Mouse (Mus musculus) cerebral cortex, adult 2 months (tissue): Measurements from ENCODE around the gene Nmrk1.

Experiments
- WGBS: fragments of 180-500 bp; shearing (Covaris S2); methylation state at CpG from one replicate; pipeline ENCODE4 v1.1.7; 2018; 5-methylcytosine and 5-hydroxymethylcytosine counted together

Nmrk1 gene

GRCm38 (mm10) chr19:18652592-18652991 is 20.8 kb downstream of the Nmrk1 start:
- WGBS: 67% methylated on average over 4 of the region's 4 CpGs

DNA sequence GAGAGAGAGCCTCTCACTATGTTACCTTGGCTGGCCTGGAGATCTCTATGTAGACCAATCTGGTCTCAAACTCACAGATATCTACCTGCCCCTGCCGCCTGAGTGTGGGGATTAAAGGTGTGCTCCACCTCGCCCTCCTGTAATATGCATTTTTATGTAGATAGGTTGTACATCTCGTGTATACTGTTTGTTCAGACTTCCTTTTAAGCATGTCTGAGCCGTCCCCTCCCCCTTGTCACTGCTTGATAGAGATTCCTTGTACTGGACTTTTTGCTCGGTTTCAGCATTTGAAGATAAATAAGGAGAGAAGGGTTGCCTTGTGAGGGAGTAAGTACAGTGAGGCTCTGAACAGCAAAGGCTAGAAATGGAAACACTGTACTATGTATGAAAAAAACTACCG is 21.3 kb downstream of the Nmrk1 start:
- WGBS: 78% methylated on average over 6 of the region's 6 CpGs

DNA sequence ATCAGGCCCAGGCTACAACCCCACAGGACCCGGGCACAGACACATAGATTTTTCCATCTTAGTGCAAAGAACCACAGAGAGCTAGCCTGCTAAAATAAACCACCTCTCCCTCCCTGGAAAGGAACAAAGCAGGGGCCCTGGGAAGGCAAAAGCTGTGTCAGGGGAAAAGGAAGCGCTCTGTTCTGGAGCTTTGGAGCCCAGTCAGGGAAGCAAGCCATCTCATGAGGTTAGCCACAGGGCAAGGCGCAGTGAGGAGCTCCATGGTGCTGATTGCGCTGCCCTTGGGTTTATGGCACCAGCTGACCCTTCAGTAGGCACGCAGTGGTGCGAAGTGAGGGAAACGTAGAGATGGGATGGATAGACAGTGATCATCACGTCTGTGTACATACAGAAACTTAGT is 22.6 kb downstream of the Nmrk1 start:
- WGBS: 90% methylated on average over 8 of the region's 8 CpGs

DNA sequence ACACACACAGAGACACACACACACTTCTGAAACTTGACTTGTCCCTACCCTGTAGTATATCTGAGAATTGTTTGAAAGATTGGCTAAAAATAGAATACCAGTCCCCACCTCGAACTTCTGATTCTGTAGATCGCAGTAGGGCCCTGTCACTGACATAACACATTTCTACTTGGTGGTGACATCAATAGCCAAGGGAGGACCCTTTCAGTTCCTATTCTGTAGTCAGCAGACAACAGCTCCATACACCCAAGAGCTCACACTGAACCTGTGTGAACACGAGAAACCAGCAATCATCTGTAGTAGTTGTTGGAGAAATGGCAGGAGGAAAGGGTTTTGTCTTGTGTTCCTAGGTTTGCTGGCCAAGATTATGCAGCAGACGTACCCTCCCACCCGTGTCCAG is 23.2 kb downstream of the Nmrk1 start:
- WGBS: 79% methylated on average over 5 of the region's 5 CpGs

DNA sequence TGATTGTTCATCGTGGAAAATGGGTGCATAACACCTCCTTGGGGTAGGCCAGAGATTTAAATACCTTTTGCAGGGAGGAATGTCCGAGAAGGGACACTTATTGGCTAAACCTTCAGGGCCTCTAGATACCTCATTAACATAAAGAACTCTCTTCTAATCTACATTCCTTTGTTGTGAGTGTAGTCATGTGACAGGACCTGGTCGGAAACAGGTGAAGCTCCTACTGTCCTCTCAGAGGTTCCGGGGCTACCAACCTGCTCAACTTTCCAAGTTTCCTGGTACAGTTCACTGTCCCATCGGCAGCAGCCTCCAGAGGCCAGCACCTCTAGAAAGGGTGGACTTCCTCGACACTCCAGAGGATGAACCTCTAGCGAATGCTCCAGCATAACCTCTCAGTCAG is 24.2 kb downstream of the Nmrk1 start:
- 90% methylated on average over 7 of the region's 7 CpGs for WGBS

- 83% methylated on average over 4 of the region's 4 CpGs for WGBS
Observed at GRCm38 (mm10) chr19:18658473-18658872, 26.7 kb downstream of the Nmrk1 start.

- no CpG with 5 or more reads among the region's 1 CpGs for WGBS
Observed at GRCm38 (mm10) chr19:18659349-18659748, 27.6 kb downstream of the Nmrk1 start.

DNA sequence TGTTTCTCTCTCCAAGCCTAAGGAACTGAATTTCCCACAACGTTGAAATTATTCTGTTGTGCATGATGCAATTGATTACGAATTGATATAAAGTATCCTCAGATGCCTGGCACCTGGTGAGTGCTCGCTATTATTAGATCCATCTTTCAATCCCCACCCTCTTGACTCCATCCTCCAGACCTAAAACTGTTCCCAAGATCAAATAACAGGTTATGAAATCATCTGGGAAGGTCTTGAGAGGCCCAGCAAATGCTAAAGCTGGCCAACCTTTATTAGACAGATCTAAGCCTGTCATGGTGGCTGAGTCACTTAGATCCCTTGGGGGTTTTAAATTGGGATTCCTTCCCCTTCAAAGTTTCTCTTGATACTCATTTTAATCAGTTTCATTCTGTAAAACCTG is 28.7 kb downstream of the Nmrk1 start:
- 87% methylated on average over 3 of the region's 3 CpGs for WGBS

DNA sequence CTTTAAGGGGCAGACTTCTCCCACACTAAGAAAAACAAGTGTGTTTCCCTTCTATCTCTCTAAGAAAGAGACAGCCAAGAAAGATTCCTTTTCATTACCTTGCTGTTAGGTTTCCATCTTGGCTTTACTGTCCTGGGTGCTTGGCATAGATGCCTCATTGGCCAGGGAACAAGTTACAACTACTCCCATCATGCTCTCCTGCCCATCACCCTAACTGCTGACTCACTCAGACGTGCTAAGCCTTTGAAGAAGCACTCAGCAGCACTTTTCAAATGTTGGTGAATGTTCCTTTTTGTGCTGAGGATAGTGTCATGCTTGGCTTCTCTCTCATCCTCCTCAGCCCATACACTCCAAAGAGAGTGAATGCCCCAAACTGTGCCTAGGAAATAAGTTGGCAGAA is 29.9 kb downstream of the Nmrk1 start:
- 24% methylated on average over 1 of the region's 1 CpGs for whole genome bisulfite sequencing

GRCm38 (mm10) chr19:18663904-18664303 is 32.2 kb downstream of the Nmrk1 start:
- 75% methylated on average over 2 of the region's 2 CpGs for WGBS

GRCm38 (mm10) chr19:18666966-18667365 is 35.2 kb downstream of the Nmrk1 start:
- 91% methylated on average over 7 of the region's 7 CpGs for WGBS

DNA sequence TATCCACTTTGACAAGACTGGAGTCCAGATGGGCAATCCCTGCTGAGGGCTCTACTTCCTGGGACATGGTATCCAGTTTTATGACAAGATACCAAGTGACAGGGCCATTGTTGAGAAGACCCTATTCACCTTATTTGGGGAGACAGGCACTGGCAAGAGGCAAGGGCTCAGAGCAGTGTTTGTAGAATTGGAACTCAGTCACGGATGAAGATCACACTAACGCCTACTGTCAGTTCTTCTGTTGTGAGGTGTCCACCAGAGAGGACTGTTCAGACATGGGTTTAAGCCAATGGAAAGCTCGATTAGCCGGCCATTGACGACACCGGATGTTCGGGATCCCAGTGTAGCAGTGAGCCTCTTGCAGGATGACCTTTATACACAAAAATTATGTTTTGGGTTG is 37.8 kb downstream of the Nmrk1 start:
- 97% methylated on average over 7 of the region's 7 CpGs for WGBS

DNA sequence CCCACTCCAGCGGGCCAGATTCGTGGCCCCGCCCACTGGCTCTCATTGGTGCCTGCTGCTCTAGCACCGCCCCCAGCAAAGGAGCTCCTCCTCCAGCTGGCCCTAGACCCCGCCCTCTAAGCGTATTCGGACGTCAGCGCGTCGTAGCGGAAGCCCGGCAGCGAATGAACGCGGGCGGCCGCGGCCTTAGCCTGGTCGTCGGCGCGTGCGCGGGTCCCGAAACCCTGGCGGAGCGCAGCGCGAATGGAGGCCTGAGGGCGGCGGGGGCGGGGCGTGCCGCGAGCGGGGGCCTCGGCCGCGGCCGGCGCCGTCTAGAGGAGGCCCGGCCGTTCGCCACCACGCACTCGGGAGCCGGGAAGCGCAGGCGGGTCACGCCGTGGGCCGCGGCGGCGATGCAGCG is 38.9 kb downstream of the Nmrk1 start, which contains the start of gene Carnmt1:
Carnmt1 (plus strand) TSS at position 157 of the 400 bp plus-strand sequence.
- WGBS: under 1% methylated on average over 58 of the region's 58 CpGs

DNA sequence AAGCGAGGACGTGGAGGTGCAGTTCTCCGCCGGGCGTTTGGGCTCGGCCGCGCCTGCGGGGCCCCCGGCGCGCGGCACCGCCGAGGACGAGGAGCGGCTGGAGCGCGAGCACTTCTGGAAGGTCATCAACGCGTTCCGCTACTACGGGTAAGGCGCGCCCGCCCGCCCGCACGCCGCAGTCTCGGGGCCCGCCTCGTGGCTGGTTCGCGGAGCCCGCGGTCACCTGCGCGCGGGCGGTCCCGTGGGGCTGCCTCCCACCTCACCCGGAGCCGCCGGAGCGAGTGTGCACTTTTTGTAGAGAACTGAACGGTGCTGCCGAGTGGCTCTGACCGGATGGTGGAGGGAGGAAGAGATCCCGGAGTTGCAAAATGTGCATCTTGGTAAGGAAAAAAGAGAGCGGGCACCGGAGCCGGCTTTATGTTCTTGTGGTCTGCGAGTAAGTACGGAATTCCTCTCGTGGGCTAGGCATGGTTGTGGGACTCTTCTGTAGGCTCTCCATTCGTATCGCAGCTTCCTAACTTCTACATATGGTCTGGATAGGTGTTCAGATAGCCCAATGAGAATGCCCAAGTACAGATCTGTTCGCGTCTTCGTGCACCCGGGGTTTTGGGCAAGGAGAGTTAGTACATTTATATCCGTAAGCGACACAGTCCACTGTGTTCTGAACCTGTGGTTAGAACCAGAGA is 39.4 kb downstream of the Nmrk1 start:
- under 1% methylated on average over 62 of the region's 64 CpGs for WGBS

DNA sequence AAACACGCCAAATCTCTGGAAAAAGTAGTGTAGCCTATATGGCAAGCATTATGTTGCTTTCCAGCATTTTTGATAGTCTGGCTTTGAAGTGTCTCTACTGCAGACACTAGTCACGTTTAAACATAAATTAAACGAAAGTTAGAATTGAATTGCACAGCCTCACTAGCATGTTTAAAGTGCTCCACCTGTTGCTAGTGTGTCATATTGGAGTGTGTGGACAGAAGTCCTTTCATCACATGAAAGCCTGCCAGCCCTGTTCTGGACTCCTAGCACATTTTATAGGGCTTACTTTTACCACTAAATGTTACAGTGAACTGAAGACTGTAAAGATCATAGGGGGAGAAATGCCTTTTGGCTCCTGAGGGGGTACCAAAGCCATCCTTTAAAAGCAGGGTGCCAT is 40.7 kb downstream of the Nmrk1 start:
- 48% methylated on average over 3 of the region's 3 CpGs for WGBS

DNA sequence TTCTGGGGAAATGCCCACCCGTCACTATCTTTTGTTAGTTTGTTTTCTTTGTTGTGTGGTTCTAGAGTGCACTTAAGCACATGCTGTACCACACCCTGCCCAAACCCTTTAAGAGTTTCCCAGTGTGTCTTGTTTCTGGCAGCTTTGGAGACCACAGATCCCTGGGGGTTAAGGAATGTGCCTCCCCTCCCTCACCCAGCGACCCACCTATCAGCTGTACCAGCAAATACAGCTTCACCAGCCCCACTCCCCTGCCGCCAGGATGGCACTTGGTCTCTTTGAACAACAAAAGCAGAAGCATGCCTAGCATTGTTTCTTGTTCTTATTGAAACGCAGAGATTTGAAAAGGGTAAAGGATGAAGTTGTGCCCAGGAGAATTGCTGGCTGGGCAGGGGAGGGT is 41.4 kb downstream of the Nmrk1 start:
- 42% methylated on average over 4 of the region's 4 CpGs for WGBS

- 77% methylated on average over 4 of the region's 4 CpGs for WGBS
Observed at GRCm38 (mm10) chr19:18682142-18682541, 50.4 kb downstream of the Nmrk1 start.

- WGBS: 81% methylated on average over 3 of the region's 3 CpGs
Observed at GRCm38 (mm10) chr19:18687556-18687955, 55.8 kb downstream of the Nmrk1 start.

DNA sequence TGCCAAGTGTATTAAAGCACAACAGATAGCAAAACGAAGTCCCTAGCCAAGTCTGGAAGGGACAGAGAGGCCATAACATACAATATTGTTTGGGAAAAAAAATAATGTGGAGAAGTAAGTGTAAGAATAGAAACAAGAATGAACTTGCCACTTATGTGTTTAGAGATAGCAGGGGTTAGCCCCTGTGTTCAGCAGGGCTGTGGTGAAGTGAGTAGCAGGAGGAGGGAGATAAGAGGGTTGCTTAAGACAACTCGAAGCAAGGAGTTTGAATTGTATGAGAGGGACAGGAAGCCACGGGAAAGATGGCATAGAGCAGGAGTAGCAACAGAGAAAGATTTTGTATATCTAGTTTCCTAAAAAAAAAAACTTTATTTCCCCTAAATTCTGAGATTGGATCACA is 60.4 kb downstream of the Nmrk1 start:
- 90% methylated on average over 3 of the region's 3 CpGs for WGBS

DNA sequence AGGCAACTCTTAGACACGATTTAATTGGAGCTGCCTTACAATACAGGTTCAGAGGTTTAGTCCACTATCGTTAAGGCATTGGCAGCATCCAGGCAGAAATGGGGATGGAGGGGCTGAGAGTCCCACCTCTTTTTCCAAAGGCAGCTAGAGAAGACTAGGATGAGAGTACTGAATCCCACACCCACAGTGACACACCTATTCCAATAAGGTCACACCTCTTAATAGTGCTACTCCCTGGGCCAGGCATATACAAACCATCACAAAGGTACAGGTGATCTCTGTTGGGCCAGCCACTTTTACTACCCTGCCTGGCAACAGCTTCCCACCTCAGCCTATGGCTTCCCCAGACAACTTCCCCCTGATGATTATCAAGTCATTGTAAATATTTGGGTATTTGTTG is 61.0 kb downstream of the Nmrk1 start:
- WGBS: 63% methylated on average over 2 of the region's 2 CpGs

- 96% methylated on average over 3 of the region's 3 CpGs for WGBS
Observed at GRCm38 (mm10) chr19:18695116-18695515, 63.4 kb downstream of the Nmrk1 start.

DNA sequence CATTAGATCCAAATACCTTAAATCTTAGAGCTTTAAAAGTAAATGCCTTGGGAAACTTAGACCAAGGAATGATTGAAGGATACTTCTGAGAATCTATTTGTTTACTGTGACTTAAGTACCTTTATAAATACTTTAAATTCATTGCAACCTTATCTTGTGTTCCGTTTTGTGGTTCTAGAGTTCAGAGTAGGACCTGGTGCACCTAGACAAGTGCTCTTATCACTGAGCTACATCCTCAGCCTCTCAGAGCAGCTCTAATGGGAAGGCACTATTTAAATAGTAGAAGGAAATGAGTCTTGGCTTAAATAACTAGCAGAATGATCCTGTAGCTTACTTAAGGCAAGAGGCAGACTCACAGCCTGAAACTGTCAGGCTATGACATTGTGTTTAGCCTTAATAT is 63.8 kb downstream of the Nmrk1 start:
- 95% methylated on average over 1 of the region's 1 CpGs for WGBS
